Mouse (Mus musculus) limb, embryonic 11.5 days (tissue): Measurements from ENCODE around the gene Plekhh2. TPM values are rescaled to one million over a fixed set of nuclear protein-coding genes. Genes with fewer than 3 reads are reported as not detected.

ENCODE experiments used
- ATAC-seq: fragments of 200-750 bp; cut with Nextera tagmentation; 2 replicates; pipeline ENCODE4 v1.8.0; 2017; ENCODE audit warnings: low read depth; ENCODE audit not compliant: insufficient number of reproducible peaks, low FRiP score, low TSS enrichment
- DNase-seq: peaks from one replicate; pipeline ENCODE4 v3.0.0-alpha.2; 2015; ENCODE audit warnings: low spot score
- H3K27ac ChIP-seq: fragments of 300-500 bp; sonication (generic); replicated peaks from 2 replicates; pipeline ENCODE4 v1.5.1; 2014; ENCODE audit warnings: low read depth, mild to moderate bottlenecking, low read length
- H3K27me3 ChIP-seq: fragments of 300-500 bp; sonication (generic); 2 replicates; pipeline ENCODE4 v1.6.1; 2014; ENCODE audit warnings: mild to moderate bottlenecking, low read length, mixed read lengths; ENCODE audit not compliant: control insufficient read depth, insufficient read depth
- H3K36me3 ChIP-seq: fragments of 300-500 bp; sonication (generic); 2 replicates; pipeline ENCODE4 v1.6.1; 2014; ENCODE audit warnings: mild to moderate bottlenecking, low read length, moderate library complexity, mixed read lengths; ENCODE audit not compliant: control insufficient read depth, insufficient read depth
- H3K4me1 ChIP-seq: fragments of 300-500 bp; sonication (generic); 2 replicates; pipeline ENCODE4 v1.6.1; 2014; ENCODE audit warnings: low read length, mixed read lengths; ENCODE audit not compliant: control insufficient read depth, insufficient read depth
- H3K4me2 ChIP-seq: fragments of 300-500 bp; sonication (generic); 2 replicates; pipeline ENCODE4 v1.6.1; 2014; ENCODE audit warnings: low read depth, mild to moderate bottlenecking, moderate library complexity; ENCODE audit not compliant: severe bottlenecking
- H3K4me3 ChIP-seq: fragments of 300-500 bp; sonication (generic); 2 replicates; pipeline ENCODE4 v1.5.1; 2014; ENCODE audit warnings: low read depth, low read length
- H3K9ac ChIP-seq: fragments of 300-500 bp; sonication (generic); 2 replicates; pipeline ENCODE4 v1.6.1; 2014; ENCODE audit warnings: mild to moderate bottlenecking, low read length
- H3K9me3 ChIP-seq: fragments of 300-500 bp; sonication (generic); 2 replicates; pipeline ENCODE4 v1.6.1; 2016; ENCODE audit warnings: low read length; ENCODE audit not compliant: control insufficient read depth
- WGBS: fragments of 180-500 bp; shearing (Covaris S2); extraction: QIAGEN DNeasy Blood & Tissue Kit; methylation state at CpG from one replicate; pipeline ENCODE4 v1.1.7; 2014; 5-methylcytosine and 5-hydroxymethylcytosine counted together
- polyA plus RNA-seq: library from polyadenylated mRNA; unstranded; fragments of >200 nt; fragmentation: Nextera tagmentation; extraction: Ambion mirVana; gene quantifications from 2 replicates; pipeline ENCODE4 v1.2.1, GENCODE M21; 2014

Plekhh2 gene
- polyA plus RNA-seq, 1 experiment from 2014 or later = 5.7 TPM

DNA sequence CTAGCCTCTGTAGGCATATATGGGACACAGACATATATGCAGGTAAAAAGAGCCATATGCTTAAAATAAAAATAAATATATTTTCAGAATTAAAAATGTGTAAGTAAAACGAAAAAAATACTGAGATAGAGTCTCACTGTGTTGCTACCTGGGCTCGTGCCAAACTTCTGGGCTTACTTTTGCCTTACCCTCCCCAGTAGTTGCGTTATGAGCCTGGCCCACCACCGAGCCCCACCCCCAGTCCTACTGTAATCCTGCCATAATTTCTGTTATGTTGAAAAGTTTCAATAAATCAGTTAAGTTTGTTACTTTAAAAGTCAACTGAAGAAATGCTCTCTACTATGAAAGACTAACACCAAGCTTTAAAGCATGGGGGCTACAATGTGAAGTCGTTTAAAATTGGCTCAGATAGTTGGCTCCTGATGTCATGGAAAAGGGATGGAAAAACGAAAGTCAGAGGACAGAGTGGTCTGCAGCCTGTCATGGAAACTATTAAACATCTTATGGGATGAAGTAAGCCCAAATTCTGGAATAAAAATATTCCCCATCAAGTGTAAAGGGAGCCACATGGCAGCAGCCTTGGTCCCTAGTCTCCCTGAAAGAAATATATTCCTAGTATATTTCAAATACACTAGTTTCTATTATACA is 27.9 kb upstream of the Plekhh2 start:
- H3K36me3 ChIP-seq = no peaks in the 10 kb centered on the region
- H3K9me3 ChIP-seq = no peaks in the 10 kb centered on the region
- H3K9ac ChIP-seq = no peak overlapping the region
- WGBS = 78% methylated on average over 6 of the region's 6 CpGs
- no peak for DNase-seq
- ATAC-seq = no peak
- H3K27ac ChIP-seq = no peak overlapping the region
- no peaks in the 10 kb centered on the region for H3K27me3 ChIP-seq
- no peaks in the 10 kb centered on the region for H3K4me1 ChIP-seq
- no peak overlapping the region for H3K4me3 ChIP-seq
- H3K4me2 ChIP-seq = no peak overlapping the region

- H3K9me3 ChIP-seq = no peaks in the 10 kb centered on the region
- ATAC-seq (no peak), DNase-seq (no peak)
- H3K27me3 ChIP-seq = no peaks in the 10 kb centered on the region
- H3K27ac ChIP-seq = no peak overlapping the region
- no peaks in the 10 kb centered on the region for H3K4me1 ChIP-seq
- WGBS = 89% methylated on average over 2 of the region's 2 CpGs
- no peak overlapping the region for H3K9ac ChIP-seq
- H3K4me2 ChIP-seq = no peak overlapping the region
- H3K36me3 ChIP-seq = no peaks in the 10 kb centered on the region
- no peak overlapping the region for H3K4me3 ChIP-seq
Observed at GRCm38 (mm10) chr17:84487415-84487814, 24.3 kb upstream of the Plekhh2 start.

DNA sequence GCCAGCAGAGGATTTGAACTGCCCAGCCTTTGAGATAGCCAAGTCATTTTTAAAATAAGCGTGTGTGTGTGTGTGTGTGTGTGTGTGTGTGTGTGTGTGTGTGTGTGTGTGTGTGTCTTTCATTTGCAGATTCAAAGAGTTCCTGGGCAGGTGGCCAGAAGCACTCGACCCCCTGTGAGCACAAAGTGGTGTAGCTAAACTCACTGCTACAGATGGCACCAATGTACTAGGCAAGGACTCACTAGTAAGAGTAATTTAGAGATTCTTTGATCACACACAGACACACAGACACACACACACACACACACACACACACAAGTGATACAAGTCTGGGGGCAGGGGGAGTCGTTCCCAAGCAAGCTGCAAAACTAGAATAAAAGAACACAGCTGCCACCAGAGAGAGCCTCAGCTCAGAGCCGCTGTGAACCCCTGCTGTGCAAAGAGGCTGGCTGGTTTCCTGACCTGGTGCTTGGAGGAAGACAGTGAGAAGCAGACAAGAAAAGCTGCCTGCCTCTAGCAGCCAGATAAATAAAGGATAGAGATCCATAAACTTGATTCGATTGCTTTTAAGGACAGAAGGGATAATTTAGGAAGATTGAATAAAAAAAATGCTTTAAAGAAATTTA is 19.3 kb upstream of the Plekhh2 start:
- no peaks in the 10 kb centered on the region for H3K36me3 ChIP-seq
- H3K4me3 ChIP-seq = no peak overlapping the region
- WGBS = 38% methylated on average over 5 of the region's 5 CpGs
- H3K4me2 ChIP-seq = no peak overlapping the region
- no peak for ATAC-seq
- DNase-seq = peak; percentile 41
- H3K27ac ChIP-seq = no peak overlapping the region
- H3K27me3 ChIP-seq = no peaks in the 10 kb centered on the region
- H3K4me1 ChIP-seq = no peaks in the 10 kb centered on the region
- no peaks in the 10 kb centered on the region for H3K9me3 ChIP-seq
- no peak overlapping the region for H3K9ac ChIP-seq

- Histone ChIP-seq H3K4me2 (no peak overlapping the region), H3K36me3 (no peaks in the 10 kb centered on the region), H3K9me3 (no peaks in the 10 kb centered on the region), H3K4me3 (no peak overlapping the region), H3K27ac (no peak overlapping the region), H3K27me3 (no peaks in the 10 kb centered on the region), H3K4me1 (no peaks in the 10 kb centered on the region), H3K9ac (no peak overlapping the region)
- no peak for ATAC-seq
- no peak for DNase-seq
- WGBS = 90% methylated on average over 5 of the region's 5 CpGs
Observed at GRCm38 (mm10) chr17:84497026-84497425, 14.7 kb upstream of the Plekhh2 start.

DNA sequence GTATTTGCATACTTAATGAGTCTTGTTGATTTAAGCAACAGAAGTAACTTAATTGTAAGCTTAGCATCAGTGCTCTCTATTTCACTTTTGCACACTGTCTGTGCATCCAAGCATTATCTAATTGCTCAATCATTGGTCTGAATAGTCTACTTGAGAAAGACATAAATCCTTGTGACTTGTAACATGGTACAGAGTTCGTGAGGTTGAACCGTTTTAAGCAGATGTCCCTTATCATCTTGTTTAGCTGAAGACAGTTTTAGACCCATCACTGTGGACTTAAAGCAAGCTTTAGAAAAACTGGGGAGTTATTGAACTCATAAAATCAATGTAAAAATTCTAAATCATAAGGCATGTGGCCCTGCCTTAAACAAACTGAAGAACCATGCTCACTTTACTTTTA is 14.1 kb upstream of the Plekhh2 start:
- H3K27me3 ChIP-seq = no peaks in the 10 kb centered on the region
- no peak overlapping the region for H3K9ac ChIP-seq
- ATAC-seq (no peak), DNase-seq (no peak)
- H3K4me3 ChIP-seq = no peak overlapping the region
- no peaks in the 10 kb centered on the region for H3K9me3 ChIP-seq
- H3K4me1 ChIP-seq = no peaks in the 10 kb centered on the region
- H3K4me2 ChIP-seq = no peak overlapping the region
- H3K27ac ChIP-seq = no peak overlapping the region
- 74% methylated on average over 2 of the region's 2 CpGs for WGBS
- H3K36me3 ChIP-seq = no peaks in the 10 kb centered on the region

DNA sequence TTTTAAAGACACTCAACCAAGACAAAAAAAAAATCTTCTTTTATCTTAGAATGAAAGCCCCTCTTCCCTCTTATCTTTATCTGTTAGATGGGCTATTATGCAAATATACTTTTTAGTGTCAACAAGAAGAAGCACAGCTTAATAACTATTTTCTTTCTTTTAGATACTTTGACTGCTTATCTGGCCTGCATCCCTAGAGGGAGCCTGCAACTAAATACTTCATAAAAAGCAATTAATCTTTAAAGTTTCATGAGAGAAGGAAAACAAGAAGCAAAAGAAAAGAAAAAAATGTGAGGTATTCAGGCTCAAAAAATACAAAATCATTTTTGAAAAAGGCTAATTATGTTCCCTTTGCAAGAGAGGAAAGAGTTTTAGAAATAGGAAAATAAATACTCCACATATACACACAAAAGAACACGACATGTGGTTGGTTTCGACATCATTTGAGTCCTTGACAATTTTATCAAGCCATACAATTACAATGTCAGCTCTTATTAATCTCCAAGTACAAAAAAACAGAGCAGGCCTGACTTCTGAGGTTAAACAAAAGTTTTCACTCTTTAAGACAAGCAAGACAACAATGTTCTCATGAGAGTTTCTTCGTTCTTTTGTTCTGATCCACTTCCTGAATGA is 13.6 kb upstream of the Plekhh2 start:
- ATAC-seq (no peak), DNase-seq (no peak)
- Histone ChIP-seq H3K27me3 (no peaks in the 10 kb centered on the region), H3K27ac (no peak overlapping the region), H3K9ac (no peak overlapping the region), H3K4me1 (no peaks in the 10 kb centered on the region), H3K9me3 (no peaks in the 10 kb centered on the region), H3K4me3 (no peak overlapping the region), H3K4me2 (no peak overlapping the region), H3K36me3 (no peaks in the 10 kb centered on the region)
- 89% methylated on average over 3 of the region's 3 CpGs for WGBS

DNA sequence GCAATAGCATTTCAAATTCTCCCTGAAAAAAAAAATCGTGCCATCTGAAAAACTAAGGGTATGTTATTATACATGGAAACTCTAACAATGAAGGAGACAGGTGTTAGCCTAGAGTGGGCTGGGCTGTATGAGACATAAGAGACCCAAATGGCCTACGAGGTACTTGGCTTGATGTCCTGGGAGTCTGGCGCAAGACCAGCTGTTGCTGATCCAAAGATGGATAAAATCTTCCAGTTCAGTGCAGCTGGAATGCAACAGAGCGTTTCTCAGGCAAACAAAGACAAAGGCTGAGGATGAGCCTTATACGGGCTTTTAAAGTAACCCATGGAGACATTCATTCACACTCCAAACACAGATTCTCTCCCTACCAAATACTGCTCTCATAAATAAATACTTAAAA is 13.1 kb upstream of the Plekhh2 start:
- H3K27me3 ChIP-seq = no peaks in the 10 kb centered on the region
- H3K9ac ChIP-seq = no peak overlapping the region
- H3K9me3 ChIP-seq = no peaks in the 10 kb centered on the region
- no peak overlapping the region for H3K27ac ChIP-seq
- no peak for ATAC-seq
- no peak overlapping the region for H3K4me3 ChIP-seq
- no peaks in the 10 kb centered on the region for H3K36me3 ChIP-seq
- WGBS = 87% methylated on average over 5 of the region's 5 CpGs
- H3K4me1 ChIP-seq = no peaks in the 10 kb centered on the region
- no peak for DNase-seq
- H3K4me2 ChIP-seq = no peak overlapping the region

DNA sequence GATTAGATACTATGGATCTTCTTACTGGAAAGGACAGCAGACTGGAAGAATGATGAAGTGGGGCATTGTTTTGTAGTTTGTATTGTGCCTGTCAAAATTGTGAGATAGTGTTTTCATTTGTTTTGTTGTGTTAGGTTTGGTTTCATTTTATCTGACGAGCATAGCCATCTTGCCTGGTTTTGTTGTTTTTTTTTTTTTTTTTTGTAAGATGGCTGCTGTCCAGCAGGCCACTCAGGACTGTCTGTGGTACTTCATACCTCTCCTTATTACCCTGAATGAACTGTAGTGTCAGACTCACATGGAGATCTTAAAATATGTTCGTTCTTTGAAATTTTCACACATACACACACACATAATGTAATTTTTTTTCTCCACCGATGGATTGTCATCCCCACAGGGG is 9.4 kb upstream of the Plekhh2 start:
- WGBS = 87% methylated on average over 3 of the region's 3 CpGs
- Histone ChIP-seq H3K4me3 (no peak overlapping the region), H3K36me3 (no peaks in the 10 kb centered on the region), H3K9me3 (no peaks in the 10 kb centered on the region), H3K27ac (no peak overlapping the region), H3K9ac (no peak overlapping the region), H3K4me1 (no peaks in the 10 kb centered on the region), H3K4me2 (no peak overlapping the region), H3K27me3 (no peaks in the 10 kb centered on the region)
- ATAC-seq (no peak), DNase-seq (no peak)
